Mouse (Mus musculus) megakaryocyte, adult 5-6 weeks (primary cell): Measurements from ENCODE around the gene Ptger1. TPM values are rescaled to one million over a fixed set of nuclear protein-coding genes. Genes with fewer than 3 reads are reported as not detected.

Experiments
- total RNA-seq, 2 experiments: library from RNA; stranded (forward) in 1 of 2; stranded (reverse) in 1 of 2; fragments of 153-499, 151-499 nt in 1 of 2; fragments of 221-1000, 200-1000 nt in 1 of 2; gene quantifications; 2 replicates each; pipeline versions ENCODE4 v1.2.3 to v1.2.4; 2015 to 2017

Ptger1 gene
- total RNA-seq, 2 experiments from 2014 or later = 0.07 to 1.7 TPM

Other genes with a start within 250 kb of the Ptger1 start
- 45.5 and 45.6 TPM in 2 replicates for gene Scoc, start 208.3 kb upstream of the Ptger1 start, total RNA-seq (2015)
- gene Scoc, start 208.3 kb upstream of the Ptger1 start, total RNA-seq (2017) = 18.8 TPM in 2 replicates
- gene Olfr370, start 130.9 kb upstream of the Ptger1 start, total RNA-seq (2015) = not detected in 2 replicates
- not detected in 2 replicates for gene Olfr370, start 130.9 kb upstream of the Ptger1 start, total RNA-seq (2017)
- gene Ndufb7, start 100.0 kb upstream of the Ptger1 start, total RNA-seq (2015) = 132 and 161 TPM in 2 replicates
- gene Ndufb7, start 100.0 kb upstream of the Ptger1 start, total RNA-seq (2017) = 205 and 227 TPM in 2 replicates
- 282 and 314 TPM in 2 replicates for gene Tecr, start 58.7 kb upstream of the Ptger1 start, total RNA-seq (2015)
- 248 and 255 TPM in 2 replicates for gene Tecr, start 58.7 kb upstream of the Ptger1 start, total RNA-seq (2017)
- gene Dnajb1, start 58.5 kb upstream of the Ptger1 start, total RNA-seq (2015) = 40.0 and 40.7 TPM in 2 replicates
- 26.4 and 34.4 TPM in 2 replicates for gene Dnajb1, start 58.5 kb upstream of the Ptger1 start, total RNA-seq (2017)
- 15.4 and 16.4 TPM in 2 replicates for gene Gipc1, start 14.0 kb upstream of the Ptger1 start, total RNA-seq (2015)
- 18.9 and 25.4 TPM in 2 replicates for gene Gipc1, start 14.0 kb upstream of the Ptger1 start, total RNA-seq (2017)
- 53.3 and 55.4 TPM in 2 replicates for gene Pkn1, start 32.5 kb downstream of the Ptger1 start, total RNA-seq (2015)
- gene Pkn1, start 32.5 kb downstream of the Ptger1 start, total RNA-seq (2017) = 103 and 110 TPM in 2 replicates
- 66.7 and 67.7 TPM in 2 replicates for gene Ddx39, start 48.5 kb downstream of the Ptger1 start, total RNA-seq (2015)
- 71.2 and 77.4 TPM in 2 replicates for gene Ddx39, start 48.5 kb downstream of the Ptger1 start, total RNA-seq (2017)
- 239 and 242 TPM in 2 replicates for gene Adgre5, start 74.6 kb downstream of the Ptger1 start, total RNA-seq (2015)
- gene Adgre5, start 74.6 kb downstream of the Ptger1 start, total RNA-seq (2017) = 299 and 326 TPM in 2 replicates
- gene Adgrl1, start 233.4 kb downstream of the Ptger1 start, total RNA-seq (2015) = 2.4 and 3.6 TPM in 2 replicates
- gene Adgrl1, start 233.4 kb downstream of the Ptger1 start, total RNA-seq (2017) = 1.7 TPM in 2 replicates